Mouse (Mus musculus) embryonic facial prominence, embryonic 13.5 days (tissue): ENCODE data around the gene Me1. TPM values are rescaled to one million over a fixed set of nuclear protein-coding genes. Genes with fewer than 3 reads are reported as not detected.
A peak's percentile ranks its signal among the peaks of the same experiment; 100 is the strongest.
"Not testable (repeated sequence)": the region's sequence is repeated elsewhere in the genome, so short reads cannot be mapped to it uniquely, and the experiment has no call there.

Experiments used
- ATAC-seq: fragments of 200-750 bp; cut with Nextera tagmentation; 2 replicates; pipeline ENCODE4 v1.8.0; 2017; ENCODE audit warnings: low read depth; ENCODE audit not compliant: insufficient number of reproducible peaks, insufficient read depth, low FRiP score, low TSS enrichment
- H3K27ac ChIP-seq: fragments of 300-500 bp; sonication (generic); 2 replicates; pipeline ENCODE4 v1.5.1; 2015; ENCODE audit warnings: moderate library complexity, mild to moderate bottlenecking, inconsistent platforms
- H3K27me3 ChIP-seq: fragments of 300-500 bp; sonication (generic); 2 replicates; pipeline ENCODE4 v1.6.1; 2015; ENCODE audit warnings: mild to moderate bottlenecking, inconsistent platforms
- H3K36me3 ChIP-seq: fragments of 300-500 bp; sonication (generic); 2 replicates; pipeline ENCODE4 v1.6.1; 2015; ENCODE audit warnings: mild to moderate bottlenecking, inconsistent platforms
- H3K4me1 ChIP-seq: fragments of 300-500 bp; sonication (generic); 2 replicates; pipeline ENCODE4 v1.6.1; 2015; ENCODE audit warnings: inconsistent platforms
- H3K4me2 ChIP-seq: fragments of 300-500 bp; sonication (generic); 2 replicates; pipeline ENCODE4 v1.6.1; 2015; ENCODE audit warnings: moderate library complexity, mild to moderate bottlenecking, inconsistent platforms
- H3K4me3 ChIP-seq: fragments of 300-500 bp; sonication (generic); 2 replicates; pipeline ENCODE4 v1.5.1; 2015; ENCODE audit warnings: mild to moderate bottlenecking, inconsistent platforms
- H3K9ac ChIP-seq: fragments of 300-500 bp; sonication (generic); 2 replicates; pipeline ENCODE4 v1.6.1; 2015; ENCODE audit warnings: mild to moderate bottlenecking, inconsistent platforms
- H3K9me3 ChIP-seq: fragments of 300-500 bp; sonication (generic); 2 replicates; pipeline ENCODE4 v1.6.1; 2016; ENCODE audit warnings: inconsistent platforms
- WGBS: fragments of 180-500 bp; shearing (Covaris S2); methylation state at CpG from one replicate; pipeline ENCODE4 v1.1.7; 2015; ENCODE audit warnings: mixed read lengths; 5-methylcytosine and 5-hydroxymethylcytosine counted together
- polyA plus RNA-seq: library from polyadenylated mRNA; unstranded; fragments of >200 nt; fragmentation: Nextera tagmentation; extraction: Ambion mirVana; gene quantifications from 2 replicates; pipeline ENCODE4 v1.2.1, GENCODE M21; 2015

The Me1 gene
- polyA plus RNA-seq, 1 experiment from 2014 or later: 20.3 TPM

GRCm38 (mm10) chr9:86624781-86625180, 71.0 kb downstream of the Me1 start:
- ATAC-seq: no peak
- peak overlapping the region; percentile 22; the same call in 1 of the 2 replicates for H3K27ac ChIP-seq
- no peaks in the 10 kb centered on the region for H3K36me3 ChIP-seq
- H3K4me2 ChIP-seq: no peak overlapping the region
- no peaks in the 10 kb centered on the region for H3K27me3 ChIP-seq
- no peak overlapping the region for H3K4me3 ChIP-seq
- H3K4me1 ChIP-seq: peaks cover 30% of the 10 kb centered on the region
- no peak overlapping the region for H3K9ac ChIP-seq
- no peaks in the 10 kb centered on the region for H3K9me3 ChIP-seq
- WGBS: 53% methylated on average over 6 of the region's 6 CpGs

GRCm38 (mm10) chr9:86624039-86624438, 71.7 kb downstream of the Me1 start:
- no peaks in the 10 kb centered on the region for H3K36me3 ChIP-seq
- no peak overlapping the region for H3K4me3 ChIP-seq
- H3K27me3 ChIP-seq: no peaks in the 10 kb centered on the region
- H3K4me1 ChIP-seq: peaks cover 25% of the 10 kb centered on the region
- H3K4me2 ChIP-seq: no peak overlapping the region
- peak; percentile 77; the same call in 1 of the 2 replicates for ATAC-seq
- WGBS: 75% methylated on average over 12 of the region's 12 CpGs
- no peaks in the 10 kb centered on the region for H3K9me3 ChIP-seq
- H3K27ac ChIP-seq: no peak overlapping the region
- H3K9ac ChIP-seq: no peak overlapping the region

- peaks cover 20% of the 10 kb centered on the region for H3K4me1 ChIP-seq
- ATAC-seq: no peak
- no peaks in the 10 kb centered on the region for H3K9me3 ChIP-seq
- H3K27me3 ChIP-seq: no peaks in the 10 kb centered on the region
- 86% methylated on average over 2 of the region's 2 CpGs for WGBS
- no peak overlapping the region for H3K27ac ChIP-seq
- no peaks in the 10 kb centered on the region for H3K36me3 ChIP-seq
- H3K4me2 ChIP-seq: no peak overlapping the region
- H3K9ac ChIP-seq: no peak overlapping the region
- H3K4me3 ChIP-seq: no peak overlapping the region
Observed at GRCm38 (mm10) chr9:86622062-86622461, 73.7 kb downstream of the Me1 start.

- no peaks in the 10 kb centered on the region for H3K36me3 ChIP-seq
- H3K27ac ChIP-seq: no peak overlapping the region
- H3K4me2 ChIP-seq: no peak overlapping the region
- H3K9me3 ChIP-seq: no peaks in the 10 kb centered on the region
- H3K9ac ChIP-seq: no peak overlapping the region
- WGBS: 67% methylated on average over 10 of the region's 10 CpGs
- H3K4me3 ChIP-seq: no peak overlapping the region
- H3K27me3 ChIP-seq: no peaks in the 10 kb centered on the region
- H3K4me1 ChIP-seq: peaks cover 18% of the 10 kb centered on the region
- no peak for ATAC-seq
Observed at GRCm38 (mm10) chr9:86619341-86620139, 76.2 kb downstream of the Me1 start.

GRCm38 (mm10) chr9:86617837-86618492, 77.8 kb downstream of the Me1 start:
- no peak overlapping the region for H3K4me2 ChIP-seq
- ATAC-seq: no peak
- H3K4me3 ChIP-seq: no peak overlapping the region
- peaks cover 18% of the 10 kb centered on the region for H3K4me1 ChIP-seq
- no peaks in the 10 kb centered on the region for H3K9me3 ChIP-seq
- no peaks in the 10 kb centered on the region for H3K27me3 ChIP-seq
- no peaks in the 10 kb centered on the region for H3K36me3 ChIP-seq
- 77% methylated on average over 7 of the region's 7 CpGs for WGBS
- H3K27ac ChIP-seq: no peak overlapping the region
- H3K9ac ChIP-seq: no peak overlapping the region

GRCm38 (mm10) chr9:86615765-86616164, 80.0 kb downstream of the Me1 start:
- Histone ChIP-seq H3K36me3 (no peaks in the 10 kb centered on the region), H3K9me3 (no peaks in the 10 kb centered on the region), H3K9ac (no peak overlapping the region), H3K27me3 (no peaks in the 10 kb centered on the region), H3K4me1 (peaks cover 21% of the 10 kb centered on the region), H3K4me3 (no peak overlapping the region), H3K4me2 (no peak overlapping the region), H3K27ac (no peak overlapping the region)
- WGBS: 86% methylated on average over 1 of the region's 1 CpGs
- ATAC-seq: no peak

- WGBS: 83% methylated on average over 4 of the region's 4 CpGs
- Histone ChIP-seq H3K9me3 (no peaks in the 10 kb centered on the region), H3K27ac (no peak overlapping the region), H3K36me3 (no peaks in the 10 kb centered on the region), H3K27me3 (no peaks in the 10 kb centered on the region), H3K4me1 (peaks cover 11% of the 10 kb centered on the region), H3K4me3 (no peak overlapping the region), H3K9ac (no peak overlapping the region), H3K4me2 (no peak overlapping the region)
- no peak for ATAC-seq
Observed at GRCm38 (mm10) chr9:86612091-86612490, 83.7 kb downstream of the Me1 start.

- H3K27ac ChIP-seq: no peak overlapping the region
- H3K27me3 ChIP-seq: no peaks in the 10 kb centered on the region
- H3K9me3 ChIP-seq: no peaks in the 10 kb centered on the region
- no peak overlapping the region for H3K4me3 ChIP-seq
- no peak for ATAC-seq
- WGBS: 70% methylated on average over 6 of the region's 6 CpGs
- H3K9ac ChIP-seq: no peak overlapping the region
- H3K36me3 ChIP-seq: no peaks in the 10 kb centered on the region
- 0 out of 2 replicates have a peak, but pooled peaks cover 7% of the 10 kb centered on the region for H3K4me1 ChIP-seq
- H3K4me2 ChIP-seq: no peak overlapping the region
Observed at GRCm38 (mm10) chr9:86605776-86606175, 90.0 kb downstream of the Me1 start.

- Histone ChIP-seq H3K4me2 (no peak overlapping the region), H3K27me3 (no peaks in the 10 kb centered on the region), H3K4me1 (peaks cover 3% of the 10 kb centered on the region; the same call in 1 of the 2 replicates), H3K27ac (no peak overlapping the region), H3K9me3 (no peaks in the 10 kb centered on the region), H3K9ac (no peak overlapping the region), H3K36me3 (no peaks in the 10 kb centered on the region), H3K4me3 (no peak overlapping the region)
- WGBS: 41% methylated on average over 8 of the region's 8 CpGs
- no peak for ATAC-seq
Observed at GRCm38 (mm10) chr9:86599723-86600303, 95.9 kb downstream of the Me1 start.

- not testable (repeated sequence) for H3K27me3 ChIP-seq, H3K27ac ChIP-seq, H3K9ac ChIP-seq, H3K4me2 ChIP-seq, H3K4me1 ChIP-seq, H3K9me3 ChIP-seq, ATAC-seq, H3K36me3 ChIP-seq, H3K4me3 ChIP-seq
Observed at GRCm38 (mm10) chr9:86596983-86597382, 98.8 kb downstream of the Me1 start.

GRCm38 (mm10) chr9:86594357-86594767, 101.4 kb downstream of the Me1 start:
- H3K4me1 ChIP-seq, H3K27me3 ChIP-seq, ATAC-seq, H3K36me3 ChIP-seq, H3K4me3 ChIP-seq, H3K9ac ChIP-seq, H3K27ac ChIP-seq, H3K9me3 ChIP-seq, H3K4me2 ChIP-seq: not testable (repeated sequence)
- WGBS: 70% methylated on average over 10 of the region's 10 CpGs
